Mouse (Mus musculus): ENCODE measurements around the gene Hsf4. TPM values are rescaled to one million over a fixed set of nuclear protein-coding genes. Genes with fewer than 3 reads are reported as not detected.

Gene Hsf4
- polyA plus RNA-seq, 1 experiment from 2014 or later, result 0.52 TPM

GRCm38 (mm10) chr8:105276292-105277120, 6.9 kb downstream of the Hsf4 start:
- Histone ChIP-seq H3K9me3 (ENCODE audit: control insufficient read depth, low read length) (no peaks in the 10 kb centered on the region), H3K36me3 (ENCODE audit: control insufficient read depth, insufficient read depth, low read length) (no peaks in the 10 kb centered on the region), H3K4me3 (ENCODE audit: low read depth, low read length) (peak overlapping the region; percentile 33), H3K4me1 (replicated peaks; ENCODE audit: control insufficient read depth, insufficient read depth, low read length) (peaks cover 10% of the 10 kb centered on the region; the same call in 1 of the 2 replicates), H3K27ac (ENCODE audit: low read depth, low read length) (no peak overlapping the region), H3K9ac (ENCODE audit: low read depth, low read length) (peak overlapping the region; percentile 40; the same call in 1 of the 2 replicates), H3K4me2 (replicated peaks; ENCODE audit: low read depth, low read length) (peak overlapping the region; percentile 72), H3K27me3 (ENCODE audit: control insufficient read depth, insufficient read depth, low read length) (peaks cover 77% of the 10 kb centered on the region)
- WGBS, result 2% methylated on average over 29 of the region's 30 CpGs
- DNase-seq (ENCODE audit: low spot score) (peak; percentile 74), ATAC-seq (ENCODE audit: low FRiP score) (peak; percentile 77)

DNA sequence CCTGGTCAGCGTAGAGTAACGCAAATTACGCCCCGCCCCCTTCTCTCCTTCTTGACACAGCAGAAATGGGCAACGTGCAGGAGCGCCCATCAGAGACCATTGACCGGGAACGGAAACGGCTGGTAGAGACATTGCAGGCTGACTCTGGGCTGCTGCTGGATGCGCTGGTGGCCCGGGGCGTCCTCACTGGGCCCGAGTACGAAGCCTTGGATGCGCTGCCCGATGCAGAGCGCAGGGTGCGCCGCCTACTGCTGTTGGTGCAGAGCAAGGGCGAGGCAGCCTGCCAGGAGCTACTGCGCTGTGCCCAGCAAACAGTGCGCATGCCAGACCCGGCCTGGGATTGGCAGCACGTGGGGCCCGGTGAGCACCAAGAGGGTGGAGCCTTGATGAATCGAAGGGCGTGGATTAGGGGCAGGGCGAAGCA, 9.3 kb downstream of the Hsf4 start:
- ATAC-seq (ENCODE audit: low FRiP score) (no peak), DNase-seq (ENCODE audit: low spot score) (peak; percentile 22)
- no peak overlapping the region for H3K4me3 ChIP-seq (ENCODE audit: low read depth, low read length)
- H3K27ac ChIP-seq (ENCODE audit: low read depth, low read length), result no peak overlapping the region
- H3K36me3 ChIP-seq (ENCODE audit: control insufficient read depth, insufficient read depth, low read length), result peaks cover 2% of the 10 kb centered on the region; the same call in 1 of the 2 replicates
- H3K9me3 ChIP-seq (ENCODE audit: control insufficient read depth, low read length), result no peaks in the 10 kb centered on the region
- H3K27me3 ChIP-seq (ENCODE audit: control insufficient read depth, insufficient read depth, low read length), result peaks cover 55% of the 10 kb centered on the region
- WGBS, result 4% methylated on average over 28 of the region's 28 CpGs
- H3K4me2 ChIP-seq (replicated peaks; ENCODE audit: low read depth, low read length), result no peak overlapping the region
- peaks cover 10% of the 10 kb centered on the region; the same call in 1 of the 2 replicates for H3K4me1 ChIP-seq (replicated peaks; ENCODE audit: control insufficient read depth, insufficient read depth, low read length)
- no peak overlapping the region for H3K9ac ChIP-seq (ENCODE audit: low read depth, low read length)

GRCm38 (mm10) chr8:105280567-105280966, 11.0 kb downstream of the Hsf4 start:
- Histone ChIP-seq H3K9me3 (ENCODE audit: control insufficient read depth, low read length) (no peaks in the 10 kb centered on the region), H3K4me3 (ENCODE audit: low read depth, low read length) (no peak overlapping the region), H3K27me3 (ENCODE audit: control insufficient read depth, insufficient read depth, low read length) (peaks cover 41% of the 10 kb centered on the region), H3K27ac (ENCODE audit: low read depth, low read length) (no peak overlapping the region), H3K4me2 (replicated peaks; ENCODE audit: low read depth, low read length) (no peak overlapping the region), H3K9ac (ENCODE audit: low read depth, low read length) (no peak overlapping the region), H3K4me1 (replicated peaks; ENCODE audit: control insufficient read depth, insufficient read depth, low read length) (peaks cover 10% of the 10 kb centered on the region; the same call in 1 of the 2 replicates), H3K36me3 (ENCODE audit: control insufficient read depth, insufficient read depth, low read length) (peaks cover 2% of the 10 kb centered on the region; the same call in 1 of the 2 replicates)
- WGBS, result 69% methylated on average over 3 of the region's 3 CpGs
- DNase-seq (ENCODE audit: low spot score) (no peak), ATAC-seq (ENCODE audit: low FRiP score) (no peak)

GRCm38 (mm10) chr8:105281821-105282220, 12.2 kb downstream of the Hsf4 start:
- Histone ChIP-seq H3K27ac (ENCODE audit: low read depth, low read length) (no peak overlapping the region), H3K9ac (ENCODE audit: low read depth, low read length) (no peak overlapping the region), H3K9me3 (ENCODE audit: control insufficient read depth, low read length) (no peaks in the 10 kb centered on the region), H3K4me2 (replicated peaks; ENCODE audit: low read depth, low read length) (no peak overlapping the region), H3K27me3 (ENCODE audit: control insufficient read depth, insufficient read depth, low read length) (peaks cover 28% of the 10 kb centered on the region), H3K4me1 (replicated peaks; ENCODE audit: control insufficient read depth, insufficient read depth, low read length) (no peaks in the 10 kb centered on the region), H3K4me3 (ENCODE audit: low read depth, low read length) (no peak overlapping the region), H3K36me3 (ENCODE audit: control insufficient read depth, insufficient read depth, low read length) (peaks cover 2% of the 10 kb centered on the region; the same call in 1 of the 2 replicates)
- DNase-seq (ENCODE audit: low spot score) (no peak), ATAC-seq (ENCODE audit: low FRiP score) (no peak)
- WGBS, result 85% methylated on average over 12 of the region's 12 CpGs

DNA sequence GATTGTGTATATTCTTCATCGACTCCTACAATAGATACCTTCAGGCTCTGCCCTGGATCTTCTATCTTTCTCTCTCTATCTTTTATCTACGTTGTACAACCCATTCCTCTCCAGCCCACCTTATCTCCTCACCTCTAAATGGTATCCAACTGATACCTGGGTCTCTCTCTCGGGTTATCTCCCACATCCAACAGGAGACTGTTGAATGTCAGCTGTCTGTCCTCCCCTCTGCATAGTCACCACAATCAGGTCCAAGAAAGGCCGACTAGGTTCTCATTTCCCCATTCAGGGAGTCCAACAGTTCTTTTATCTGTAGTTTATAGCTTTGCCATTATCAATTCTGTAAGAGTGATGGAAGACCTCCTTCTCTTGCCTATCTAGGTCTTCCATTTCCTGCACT, 12.6 kb downstream of the Hsf4 start:
- ATAC-seq (ENCODE audit: low FRiP score) (no peak), DNase-seq (ENCODE audit: low spot score) (no peak)
- no peaks in the 10 kb centered on the region for H3K4me1 ChIP-seq (replicated peaks; ENCODE audit: control insufficient read depth, insufficient read depth, low read length)
- H3K4me2 ChIP-seq (replicated peaks; ENCODE audit: low read depth, low read length), result no peak overlapping the region
- H3K36me3 ChIP-seq (ENCODE audit: control insufficient read depth, insufficient read depth, low read length), result peaks cover 2% of the 10 kb centered on the region; the same call in 1 of the 2 replicates
- no peak overlapping the region for H3K4me3 ChIP-seq (ENCODE audit: low read depth, low read length)
- H3K9ac ChIP-seq (ENCODE audit: low read depth, low read length), result no peak overlapping the region
- no peak overlapping the region for H3K27ac ChIP-seq (ENCODE audit: low read depth, low read length)
- no peaks in the 10 kb centered on the region for H3K9me3 ChIP-seq (ENCODE audit: control insufficient read depth, low read length)
- H3K27me3 ChIP-seq (ENCODE audit: control insufficient read depth, insufficient read depth, low read length), result peaks cover 24% of the 10 kb centered on the region
- 88% methylated on average over 4 of the region's 4 CpGs for WGBS

DNA sequence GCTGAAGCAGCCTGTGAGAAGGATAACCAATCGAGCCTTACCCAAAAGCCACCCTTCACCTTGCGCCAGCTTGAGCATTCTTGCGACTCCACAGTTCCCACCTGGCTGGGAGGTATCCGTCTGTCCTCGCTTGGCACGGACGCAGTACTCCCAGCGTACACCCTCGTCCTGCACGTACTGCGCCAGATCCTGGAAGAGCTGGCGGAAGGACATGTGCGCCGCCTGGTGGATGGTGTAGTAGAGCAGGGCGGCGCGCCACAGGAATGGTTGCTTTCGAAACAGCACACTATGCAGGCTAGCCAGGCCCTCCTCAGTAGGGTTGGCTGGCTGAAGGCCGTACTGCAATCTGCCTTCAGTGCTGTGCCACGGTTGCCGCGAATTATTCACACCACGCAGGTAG, 13.5 kb downstream of the Hsf4 start:
- peak; percentile 43; the same call in 1 of the 2 replicates for ATAC-seq (ENCODE audit: low FRiP score)
- 30% methylated on average over 23 of the region's 23 CpGs for WGBS
- H3K27me3 ChIP-seq (ENCODE audit: control insufficient read depth, insufficient read depth, low read length), result peaks cover 16% of the 10 kb centered on the region

GRCm38 (mm10) chr8:105285514-105285913, 15.9 kb downstream of the Hsf4 start:
- WGBS, result 33% methylated on average over 12 of the region's 12 CpGs
- ATAC-seq (ENCODE audit: low FRiP score), result no peak

More for the DNA sequence above, 13.5 kb downstream of the Hsf4 start:
- 0 out of 2 replicates have a peak, but pooled peaks cover 1% of the 10 kb centered on the region for H3K4me1 ChIP-seq (replicated peaks; ENCODE audit: control insufficient read depth, insufficient read depth, low read length)
- no peak overlapping the region for H3K4me2 ChIP-seq (replicated peaks; ENCODE audit: low read depth, low read length)
- no peak overlapping the region for H3K27ac ChIP-seq (ENCODE audit: low read depth, low read length)
- DNase-seq (ENCODE audit: low spot score), result peak; percentile 71
- no peak overlapping the region for H3K9ac ChIP-seq (ENCODE audit: low read depth, low read length)
- peaks cover 2% of the 10 kb centered on the region; the same call in 1 of the 2 replicates for H3K36me3 ChIP-seq (ENCODE audit: control insufficient read depth, insufficient read depth, low read length)
- H3K9me3 ChIP-seq (ENCODE audit: control insufficient read depth, low read length), result no peaks in the 10 kb centered on the region
- no peak overlapping the region for H3K4me3 ChIP-seq (ENCODE audit: low read depth, low read length)

DNA sequence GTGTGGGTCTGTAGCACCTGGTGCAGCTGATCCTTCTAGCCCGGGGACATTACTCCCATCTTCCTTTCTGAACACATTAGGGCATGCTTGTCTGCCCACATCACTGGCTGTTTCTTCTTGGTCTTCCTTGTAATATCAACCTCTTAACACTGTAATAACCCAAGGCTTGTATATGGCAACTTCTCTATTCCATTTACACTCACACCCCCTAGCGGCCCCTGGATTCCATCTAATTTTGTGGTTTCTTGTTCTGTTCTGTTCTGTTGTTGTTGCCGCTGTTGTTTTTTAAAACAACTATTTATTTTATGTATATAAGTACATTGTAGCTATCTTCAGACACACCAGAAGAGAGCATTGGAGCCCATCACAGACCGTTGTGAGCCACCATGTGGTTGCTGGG, 17.3 kb downstream of the Hsf4 start:
- H3K4me3 ChIP-seq (ENCODE audit: low read depth, low read length), result no peak overlapping the region
- no peaks in the 10 kb centered on the region for H3K9me3 ChIP-seq (ENCODE audit: control insufficient read depth, low read length)
- ATAC-seq (ENCODE audit: low FRiP score), result no peak
- peaks cover 16% of the 10 kb centered on the region; the same call in 1 of the 2 replicates for H3K4me1 ChIP-seq (replicated peaks; ENCODE audit: control insufficient read depth, insufficient read depth, low read length)
- H3K27ac ChIP-seq (ENCODE audit: low read depth, low read length), result no peak overlapping the region
- DNase-seq (ENCODE audit: low spot score), result no peak
- no peak overlapping the region for H3K4me2 ChIP-seq (replicated peaks; ENCODE audit: low read depth, low read length)
- whole genome bisulfite sequencing, result 90% methylated on average over 4 of the region's 4 CpGs
- H3K9ac ChIP-seq (ENCODE audit: low read depth, low read length), result no peak overlapping the region
- H3K27me3 ChIP-seq (ENCODE audit: control insufficient read depth, insufficient read depth, low read length), result peaks cover 11% of the 10 kb centered on the region
- H3K36me3 ChIP-seq (ENCODE audit: control insufficient read depth, insufficient read depth, low read length), result peaks cover 2% of the 10 kb centered on the region; the same call in 1 of the 2 replicates

More at GRCm38 (mm10) chr8:105285514-105285913, 15.9 kb downstream of the Hsf4 start:
- H3K9me3 ChIP-seq (ENCODE audit: control insufficient read depth, low read length), result no peaks in the 10 kb centered on the region
- peaks cover 2% of the 10 kb centered on the region; the same call in 1 of the 2 replicates for H3K36me3 ChIP-seq (ENCODE audit: control insufficient read depth, insufficient read depth, low read length)
- no peak overlapping the region for H3K4me2 ChIP-seq (replicated peaks; ENCODE audit: low read depth, low read length)
- no peak for DNase-seq (ENCODE audit: low spot score)
- H3K4me1 ChIP-seq (replicated peaks; ENCODE audit: control insufficient read depth, insufficient read depth, low read length), result peaks cover 15% of the 10 kb centered on the region; the same call in 1 of the 2 replicates
- no peak overlapping the region for H3K4me3 ChIP-seq (ENCODE audit: low read depth, low read length)
- H3K9ac ChIP-seq (ENCODE audit: low read depth, low read length), result no peak overlapping the region
- peaks cover 8% of the 10 kb centered on the region for H3K27me3 ChIP-seq (ENCODE audit: control insufficient read depth, insufficient read depth, low read length)
- no peak overlapping the region for H3K27ac ChIP-seq (ENCODE audit: low read depth, low read length)
